Mouse (Mus musculus): ENCODE results near the gene Car3. TPM values are rescaled to one million over a fixed set of nuclear protein-coding genes. Genes with fewer than 3 reads are reported as not detected.
"Not testable (repeated sequence)": the region's sequence is repeated elsewhere in the genome, so short reads cannot be mapped to it uniquely, and the experiment has no call there.

The Car3 gene
- 5.3 and 7.4 TPM in 2 replicates for polyA plus RNA-seq (2014; fragmentation: Nextera tagmentation; extraction: Ambion mirVana)

GRCm38 (mm10) chr3:14863022-14863711 lies at the start of gene Car3:
Gene Car3, plus strand, starts transcription at chr3:14863512.
- peak; percentile 69 for DNase-seq (ENCODE audit: low spot score)
- H3K36me3 ChIP-seq (ENCODE audit: control insufficient read depth, insufficient read depth, low read length), result no peaks in the 10 kb centered on the region
- WGBS, result 5% methylated on average over 18 of the region's 18 CpGs
- peak; percentile 19; the same call in 1 of the 2 replicates for ATAC-seq (replicated peaks; ENCODE audit: low FRiP score, low TSS enrichment, low read depth)
- no peaks in the 10 kb centered on the region for H3K9me3 ChIP-seq (ENCODE audit: control insufficient read depth, low read length)
- no peaks in the 10 kb centered on the region for H3K27me3 ChIP-seq (replicated peaks; ENCODE audit: control insufficient read depth, insufficient read depth, low read length)
- H3K27ac ChIP-seq (ENCODE audit: low read depth), result no peak within 1 kb of the TSS
- peak within 1 kb of the TSS; percentile 40 for H3K9ac ChIP-seq (ENCODE audit: low read length)
- peak within 1 kb of the TSS; percentile 38 for H3K4me3 ChIP-seq (ENCODE audit: low read depth, low read length)
- 0 out of 2 replicates have a peak, but pooled peaks cover 4% of the 10 kb centered on the region for H3K4me1 ChIP-seq (replicated peaks; ENCODE audit: control insufficient read depth, insufficient read depth, low read length)
- H3K4me2 ChIP-seq (ENCODE audit: low read length), result peak within 1 kb of the TSS; percentile 72

- not testable (repeated sequence) for ATAC-seq (replicated peaks; ENCODE audit: low FRiP score, low TSS enrichment, low read depth); H3K9ac ChIP-seq (ENCODE audit: low read length); H3K27me3 ChIP-seq (replicated peaks; ENCODE audit: control insufficient read depth, insufficient read depth, low read length); H3K27ac ChIP-seq (ENCODE audit: low read depth); H3K4me1 ChIP-seq (replicated peaks; ENCODE audit: control insufficient read depth, insufficient read depth, low read length); H3K4me2 ChIP-seq (ENCODE audit: low read length); H3K36me3 ChIP-seq (ENCODE audit: control insufficient read depth, insufficient read depth, low read length); DNase-seq (ENCODE audit: low spot score); H3K9me3 ChIP-seq (ENCODE audit: control insufficient read depth, low read length); H3K4me3 ChIP-seq (ENCODE audit: low read depth, low read length)
- WGBS, result 45% methylated on average over 1 of the region's 1 CpGs
Observed at GRCm38 (mm10) chr3:14815396-14815795, 47.9 kb upstream of the Car3 start.

- WGBS, result 76% methylated on average over 1 of the region's 1 CpGs
Observed at GRCm38 (mm10) chr3:14819844-14820504, 43.3 kb upstream of the Car3 start.

GRCm38 (mm10) chr3:14828896-14829295 lies 34.4 kb upstream of the Car3 start:
- ATAC-seq (replicated peaks; ENCODE audit: low FRiP score, low TSS enrichment, low read depth), result no peak
- H3K9ac ChIP-seq (ENCODE audit: low read length), result no peak overlapping the region
- H3K36me3 ChIP-seq (ENCODE audit: control insufficient read depth, insufficient read depth, low read length), result no peaks in the 10 kb centered on the region
- H3K9me3 ChIP-seq (ENCODE audit: control insufficient read depth, low read length), result no peaks in the 10 kb centered on the region
- no peak overlapping the region for H3K4me3 ChIP-seq (ENCODE audit: low read depth, low read length)
- DNase-seq (ENCODE audit: low spot score), result no peak
- H3K4me1 ChIP-seq (replicated peaks; ENCODE audit: control insufficient read depth, insufficient read depth, low read length), result no peaks in the 10 kb centered on the region
- H3K27me3 ChIP-seq (replicated peaks; ENCODE audit: control insufficient read depth, insufficient read depth, low read length), result no peaks in the 10 kb centered on the region
- no peak overlapping the region for H3K27ac ChIP-seq (ENCODE audit: low read depth)
- H3K4me2 ChIP-seq (ENCODE audit: low read length), result no peak overlapping the region

More at GRCm38 (mm10) chr3:14819844-14820504, 43.3 kb upstream of the Car3 start:
- H3K27me3 ChIP-seq (replicated peaks; ENCODE audit: control insufficient read depth, insufficient read depth, low read length), result no peaks in the 10 kb centered on the region
- H3K36me3 ChIP-seq (ENCODE audit: control insufficient read depth, insufficient read depth, low read length), result no peaks in the 10 kb centered on the region
- H3K9me3 ChIP-seq (ENCODE audit: control insufficient read depth, low read length), result no peaks in the 10 kb centered on the region
- H3K9ac ChIP-seq (ENCODE audit: low read length), result no peak overlapping the region
- H3K4me1 ChIP-seq (replicated peaks; ENCODE audit: control insufficient read depth, insufficient read depth, low read length), result no peaks in the 10 kb centered on the region
- DNase-seq (ENCODE audit: low spot score), result no peak
- no peak overlapping the region for H3K4me2 ChIP-seq (ENCODE audit: low read length)
- H3K27ac ChIP-seq (ENCODE audit: low read depth), result no peak overlapping the region
- no peak overlapping the region for H3K4me3 ChIP-seq (ENCODE audit: low read depth, low read length)
- ATAC-seq (replicated peaks; ENCODE audit: low FRiP score, low TSS enrichment, low read depth), result no peak

- H3K27me3 ChIP-seq (replicated peaks; ENCODE audit: control insufficient read depth, insufficient read depth, low read length), result no peaks in the 10 kb centered on the region
- no peak for ATAC-seq (replicated peaks; ENCODE audit: low FRiP score, low TSS enrichment, low read depth)
Observed at GRCm38 (mm10) chr3:14831219-14831835, 32.0 kb upstream of the Car3 start.

GRCm38 (mm10) chr3:14832766-14833165 lies 30.5 kb upstream of the Car3 start:
- DNase-seq (ENCODE audit: low spot score) (no peak), ATAC-seq (replicated peaks; ENCODE audit: low FRiP score, low TSS enrichment, low read depth) (no peak)
- Histone ChIP-seq H3K27ac (ENCODE audit: low read depth) (no peak overlapping the region), H3K36me3 (ENCODE audit: control insufficient read depth, insufficient read depth, low read length) (no peaks in the 10 kb centered on the region), H3K4me3 (ENCODE audit: low read depth, low read length) (no peak overlapping the region), H3K4me1 (replicated peaks; ENCODE audit: control insufficient read depth, insufficient read depth, low read length) (no peaks in the 10 kb centered on the region), H3K4me2 (ENCODE audit: low read length) (no peak overlapping the region), H3K27me3 (replicated peaks; ENCODE audit: control insufficient read depth, insufficient read depth, low read length) (no peaks in the 10 kb centered on the region), H3K9ac (ENCODE audit: low read length) (no peak overlapping the region), H3K9me3 (ENCODE audit: control insufficient read depth, low read length) (no peaks in the 10 kb centered on the region)

More at GRCm38 (mm10) chr3:14831219-14831835, 32.0 kb upstream of the Car3 start:
- 74% methylated on average over 5 of the region's 5 CpGs for WGBS
- Histone ChIP-seq H3K27ac (ENCODE audit: low read depth) (no peak overlapping the region), H3K9me3 (ENCODE audit: control insufficient read depth, low read length) (no peaks in the 10 kb centered on the region), H3K4me3 (ENCODE audit: low read depth, low read length) (no peak overlapping the region), H3K4me1 (replicated peaks; ENCODE audit: control insufficient read depth, insufficient read depth, low read length) (no peaks in the 10 kb centered on the region), H3K9ac (ENCODE audit: low read length) (no peak overlapping the region), H3K36me3 (ENCODE audit: control insufficient read depth, insufficient read depth, low read length) (no peaks in the 10 kb centered on the region), H3K4me2 (ENCODE audit: low read length) (no peak overlapping the region)
- no peak for DNase-seq (ENCODE audit: low spot score)

GRCm38 (mm10) chr3:14838936-14839335 lies 24.4 kb upstream of the Car3 start:
- WGBS, result 97% methylated on average over 1 of the region's 1 CpGs

GRCm38 (mm10) chr3:14839466-14840118 lies 23.7 kb upstream of the Car3 start:
- no peak overlapping the region for H3K4me3 ChIP-seq (ENCODE audit: low read depth, low read length)
- H3K9ac ChIP-seq (ENCODE audit: low read length), result no peak overlapping the region
- no peaks in the 10 kb centered on the region for H3K27me3 ChIP-seq (replicated peaks; ENCODE audit: control insufficient read depth, insufficient read depth, low read length)
- 67% methylated on average over 3 of the region's 3 CpGs for WGBS
- no peak overlapping the region for H3K4me2 ChIP-seq (ENCODE audit: low read length)
- ATAC-seq (replicated peaks; ENCODE audit: low FRiP score, low TSS enrichment, low read depth) (no peak), DNase-seq (ENCODE audit: low spot score) (no peak)
- no peaks in the 10 kb centered on the region for H3K4me1 ChIP-seq (replicated peaks; ENCODE audit: control insufficient read depth, insufficient read depth, low read length)
- no peaks in the 10 kb centered on the region for H3K9me3 ChIP-seq (ENCODE audit: control insufficient read depth, low read length)
- no peaks in the 10 kb centered on the region for H3K36me3 ChIP-seq (ENCODE audit: control insufficient read depth, insufficient read depth, low read length)
- no peak overlapping the region for H3K27ac ChIP-seq (ENCODE audit: low read depth)

More at GRCm38 (mm10) chr3:14838936-14839335, 24.4 kb upstream of the Car3 start:
- H3K36me3 ChIP-seq (ENCODE audit: control insufficient read depth, insufficient read depth, low read length), result no peaks in the 10 kb centered on the region
- DNase-seq (ENCODE audit: low spot score) (no peak), ATAC-seq (replicated peaks; ENCODE audit: low FRiP score, low TSS enrichment, low read depth) (no peak)
- H3K9ac ChIP-seq (ENCODE audit: low read length), result no peak overlapping the region
- H3K4me2 ChIP-seq (ENCODE audit: low read length), result no peak overlapping the region
- H3K4me1 ChIP-seq (replicated peaks; ENCODE audit: control insufficient read depth, insufficient read depth, low read length), result no peaks in the 10 kb centered on the region
- H3K27ac ChIP-seq (ENCODE audit: low read depth), result no peak overlapping the region
- H3K9me3 ChIP-seq (ENCODE audit: control insufficient read depth, low read length), result no peaks in the 10 kb centered on the region
- no peak overlapping the region for H3K4me3 ChIP-seq (ENCODE audit: low read depth, low read length)
- no peaks in the 10 kb centered on the region for H3K27me3 ChIP-seq (replicated peaks; ENCODE audit: control insufficient read depth, insufficient read depth, low read length)
